9 mouse cellular contexts compared by ENCODE assay signal in genomic region chr13:31808804-31809420, GRCm38 (mm10). TPM values are rescaled to one million over a fixed set of nuclear protein-coding genes. Genes with fewer than 3 reads are reported as not detected.
A peak's percentile ranks its signal among the peaks of the same experiment; 100 is the strongest.
DNase-seq lines count a peak whose midpoint lies in the region; ATAC-seq and TF ChIP-seq lines count a peak whose summit lies in the region.
"Had no signal": no experiment of that assay in that cellular context is flagged by ENCODE, and none has a peak within 500 bp of the region (broad histone marks: within the 10 kb centered on the region; RNA-seq: fewer than 3 reads in every experiment).

No protein-coding gene starts in this region.

- H3K4me2 ChIP-seq in heart, embryonic 14.5 days (ENCODE audit: low read length) = peak overlapping the region; percentile 98
- H3K4me2 ChIP-seq in forebrain, postnatal 0 days (ENCODE audit: low read depth) = no peak overlapping the region
- H3K4me2 ChIP-seq in liver, postnatal 0 days (ENCODE audit: low read depth, low read length) = peak overlapping the region; percentile 70

- peak overlapping the region; percentile 88 for H3K9ac ChIP-seq in heart, embryonic 14.5 days (ENCODE audit: low read length)
- 0 out of 2 replicates have a peak overlapping the region, but pooled peaks have one; percentile 10 for H3K9ac ChIP-seq in forebrain, postnatal 0 days
- H3K9ac ChIP-seq in liver, postnatal 0 days (replicated peaks) = no peak overlapping the region

- peak overlapping the region; percentile 81 to 96 for H3K27ac ChIP-seq in heart, embryonic 14.5 days (replicated peaks in 1 of 2; ENCODE audit: control insufficient read depth in 1 of 2, insufficient read depth in 1 of 2, low read depth in 2 of 2, low read length in 2 of 2)
- H3K27ac ChIP-seq in forebrain, postnatal 0 days (ENCODE audit: low read depth, low read length) = no peak overlapping the region
- H3K27ac ChIP-seq in liver, postnatal 0 days (ENCODE audit: low read depth) = no peak overlapping the region

- DNase-seq in heart, adult 9 months (ENCODE audit: low spot score in 2 of 2) = no peak
- peak; percentile 10 for DNase-seq in ZHBTc4 (ENCODE audit: low read depth, low spot score)
- peak; percentile 61 for DNase-seq in forebrain, postnatal 0 days
- DNase-seq in liver, postnatal 0 days = no peak
- no peak for DNase-seq in spleen, postnatal 4 days (ENCODE audit: low spot score in 2 of 2)
- DNase-seq in gastrocnemius, postnatal 36 days = no peak
- no peak for DNase-seq in thymus, postnatal 0 days (ENCODE audit: low spot score)

- no peaks in the 10 kb centered on the region for H3K36me3 ChIP-seq in heart, embryonic 14.5 days (ENCODE audit: control insufficient read depth, insufficient read depth, low read length)
- no peaks in the 10 kb centered on the region for H3K36me3 ChIP-seq in forebrain, postnatal 0 days (ENCODE audit: insufficient read depth)
- no peaks in the 10 kb centered on the region for H3K36me3 ChIP-seq in liver, postnatal 0 days (replicated peaks; ENCODE audit: insufficient read depth, low read length)
- H3K36me3 ChIP-seq: G1E had no signal

- TF ChIP-seq EP300 in liver, postnatal 0 days (IDR thresholded peaks at IDR 0.05; ENCODE audit: low read depth) = no peak

- peaks cover 75% of the 10 kb centered on the region for H3K27me3 ChIP-seq in heart, embryonic 14.5 days (ENCODE audit: control insufficient read depth, insufficient read depth, low read length)
- H3K27me3 ChIP-seq in forebrain, postnatal 0 days (ENCODE audit: insufficient read depth, low read length) = peaks cover 72% of the 10 kb centered on the region
- peaks cover 93% of the 10 kb centered on the region for H3K27me3 ChIP-seq in liver, postnatal 0 days (ENCODE audit: insufficient read depth, low read length)

- intact Hi-C loops in gastrocnemius, postnatal 36 days (cut with DNase I) = no loop called here

- 7% methylated on average over 16 of the region's 16 CpGs for WGBS in heart, embryonic 14.5 days
- WGBS in forebrain, postnatal 0 days = 6% methylated on average over 16 of the region's 16 CpGs
- WGBS in liver, postnatal 0 days (ENCODE audit: insufficient replicate concordance) = 11% methylated on average over 16 of the region's 16 CpGs

- H3K4me3 ChIP-seq in heart, embryonic 14.5 days (ENCODE audit: control insufficient read depth in 1 of 2, insufficient read depth in 1 of 2, low read depth in 1 of 2, low read length in 2 of 2) = peak overlapping the region; percentile 58 to 72
- H3K4me3 ChIP-seq in forebrain, postnatal 0 days (ENCODE audit: low read depth, low read length) = peak overlapping the region; percentile 34
- H3K4me3 ChIP-seq in liver, postnatal 0 days (ENCODE audit: low read depth, low read length) = peak overlapping the region; percentile 51

- H3K4me1 ChIP-seq in heart, embryonic 14.5 days (ENCODE audit: control insufficient read depth in 2 of 2, insufficient read depth in 2 of 2, low read length in 2 of 2) = peaks cover 3 to 8% of the 10 kb centered on the region in 2 experiments; a peak in 3 of 4 replicates
- peaks cover 4% of the 10 kb centered on the region; the same call in 1 of the 2 replicates for H3K4me1 ChIP-seq in forebrain, postnatal 0 days (ENCODE audit: insufficient read depth)
- peaks cover 19% of the 10 kb centered on the region for H3K4me1 ChIP-seq in liver, postnatal 0 days (ENCODE audit: insufficient read depth)

- TF ChIP-seq CTCF in forebrain, postnatal 0 days (IDR thresholded peaks at IDR 0.05; ENCODE audit: low read depth) = no peak
- TF ChIP-seq CTCF in liver, postnatal 0 days (IDR thresholded peaks at IDR 0.05; ENCODE audit: low read depth) = no peak

- H3K9me3 ChIP-seq in heart, embryonic 14.5 days (ENCODE audit: control insufficient read depth, low read length) = no peaks in the 10 kb centered on the region
- H3K9me3 ChIP-seq in forebrain, postnatal 0 days (ENCODE audit: low read length) = no peaks in the 10 kb centered on the region
- H3K9me3 ChIP-seq in liver, postnatal 0 days (ENCODE audit: low read length) = no peaks in the 10 kb centered on the region

- no peak for ATAC-seq in heart, embryonic 14.5 days (ENCODE audit: insufficient number of reproducible peaks, insufficient read depth, low FRiP score, low read depth)
- ATAC-seq in forebrain, postnatal 0 days = no peak
- no peak for ATAC-seq in liver, postnatal 0 days

RNA-seq across cellular contexts. Expression of gene Foxc1, which starts 2.5 kb away (rescaled TPM):
- 4.3 and 5.0 TPM in 2 replicates for polyA plus RNA-seq in heart, embryonic 14.5 days (2014; fragmentation: Nextera tagmentation; extraction: Ambion mirVana)
- 9.4 and 15.6 TPM in 2 replicates for total RNA-seq in forebrain, postnatal 0 days (2014; rRNA removed)
- polyA plus RNA-seq in forebrain, postnatal 0 days (2015; fragmentation: Nextera tagmentation; extraction: Ambion mirVana) = 1.9 and 2.3 TPM in 2 replicates
- polyA plus RNA-seq in liver, postnatal 0 days (2015; fragmentation: Nextera tagmentation; extraction: Ambion mirVana) = 0.02 TPM in 1 of 2 replicates, not detected in the other
- total RNA-seq in gastrocnemius, postnatal 36 days (2021) = under 1 TPM; 0.56 to 0.76 TPM
- 0.75 TPM in 2 replicates for polyA plus RNA-seq in thymus, postnatal 0 days (2015; fragmentation: Nextera tagmentation; extraction: Ambion mirVana)
- polyA plus RNA-seq: G1E had no signal

Comparison
In these comparisons a context has a peak if more than half of its experiments do, and no peak if none do; other contexts are left out.
1. H3K27ac ChIP-seq: peak in heart, embryonic 14.5 days (2 of 2); none in forebrain, postnatal 0 days (single experiment) and liver, postnatal 0 days (single experiment).
2. DNase-seq: peak in ZHBTc4 (single experiment) and forebrain, postnatal 0 days (single experiment); none in heart, adult 9 months (0 of 2), liver, postnatal 0 days (single experiment), spleen, postnatal 4 days (0 of 2), gastrocnemius, postnatal 36 days (0 of 2) and thymus, postnatal 0 days (single experiment).
3. Peak in every context shown above with its lines, with median percentiles within 50 percentile points of each other: H3K4me3 ChIP-seq.